Mouse (Mus musculus) G1E (cell line): ENCODE measurements at regions not wholly inside any gene's neighbourhood (a gene's known extent, or its start where the extent isn't known, plus 50 kb on each side); places are given as distances from the start of the nearest gene placed in this dataset.

Source experiments
- CTCF ChIP-seq: IDR thresholded peaks from 2 replicates; pipeline ENCODE4 v1.5.1; 2012; ENCODE audit warnings: low read depth, low read length, inconsistent platforms, mixed read lengths
- GATA1 ChIP-seq: IDR thresholded peaks from 2 replicates; pipeline ENCODE4 v1.6.1; 2012; ENCODE audit warnings: borderline replicate concordance, low read length, inconsistent platforms, mixed read lengths
- TAL1 ChIP-seq: conservative IDR thresholded peaks from 2 replicates; pipeline ENCODE4 v1.6.1; 2012; ENCODE audit warnings: low read depth, low read length, inconsistent platforms, mixed read lengths

DNA sequence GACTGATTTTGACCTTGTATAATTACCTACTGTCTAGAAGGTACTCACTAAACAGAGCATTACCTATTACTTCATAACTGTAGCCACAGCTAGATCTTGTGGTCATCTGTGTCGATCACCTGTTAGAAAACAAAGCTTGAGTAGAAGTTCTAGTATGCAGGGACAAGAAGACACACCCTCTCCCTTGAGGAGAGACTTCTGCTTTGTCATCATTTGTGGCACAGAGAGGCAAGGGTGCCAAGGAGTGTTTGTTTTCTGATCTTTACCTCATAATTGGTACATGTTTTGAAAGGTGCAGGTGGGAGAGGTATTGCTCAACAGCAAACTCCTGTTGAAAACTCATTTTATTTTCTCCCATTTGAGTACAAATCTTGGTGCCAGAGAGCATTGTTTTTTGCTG lies 217.0 kb downstream of the Klf5 start:
- TF ChIP-seq TAL1, result no peak
- no peak for TF ChIP-seq CTCF
- TF ChIP-seq GATA1, result no peak
